Mouse (Mus musculus) bone marrow, adult 2 months (tissue): ENCODE data around the gene Lgmn.

Experiments used
- CTCF ChIP-seq: fragments of 200-500 bp; IDR thresholded peaks from 2 replicates; pipeline ENCODE4 v1.5.1; 2011; ENCODE audit warnings: low read length, control low read depth; ENCODE audit not compliant: control insufficient read depth, insufficient read depth
- POLR2A ChIP-seq: fragments of 200-500 bp; IDR thresholded peaks from 2 replicates; pipeline ENCODE4 v1.6.1; 2011; ENCODE audit warnings: low read depth, mild to moderate bottlenecking, control low read depth, low read length, borderline replicate concordance; ENCODE audit not compliant: control insufficient read depth

DNA sequence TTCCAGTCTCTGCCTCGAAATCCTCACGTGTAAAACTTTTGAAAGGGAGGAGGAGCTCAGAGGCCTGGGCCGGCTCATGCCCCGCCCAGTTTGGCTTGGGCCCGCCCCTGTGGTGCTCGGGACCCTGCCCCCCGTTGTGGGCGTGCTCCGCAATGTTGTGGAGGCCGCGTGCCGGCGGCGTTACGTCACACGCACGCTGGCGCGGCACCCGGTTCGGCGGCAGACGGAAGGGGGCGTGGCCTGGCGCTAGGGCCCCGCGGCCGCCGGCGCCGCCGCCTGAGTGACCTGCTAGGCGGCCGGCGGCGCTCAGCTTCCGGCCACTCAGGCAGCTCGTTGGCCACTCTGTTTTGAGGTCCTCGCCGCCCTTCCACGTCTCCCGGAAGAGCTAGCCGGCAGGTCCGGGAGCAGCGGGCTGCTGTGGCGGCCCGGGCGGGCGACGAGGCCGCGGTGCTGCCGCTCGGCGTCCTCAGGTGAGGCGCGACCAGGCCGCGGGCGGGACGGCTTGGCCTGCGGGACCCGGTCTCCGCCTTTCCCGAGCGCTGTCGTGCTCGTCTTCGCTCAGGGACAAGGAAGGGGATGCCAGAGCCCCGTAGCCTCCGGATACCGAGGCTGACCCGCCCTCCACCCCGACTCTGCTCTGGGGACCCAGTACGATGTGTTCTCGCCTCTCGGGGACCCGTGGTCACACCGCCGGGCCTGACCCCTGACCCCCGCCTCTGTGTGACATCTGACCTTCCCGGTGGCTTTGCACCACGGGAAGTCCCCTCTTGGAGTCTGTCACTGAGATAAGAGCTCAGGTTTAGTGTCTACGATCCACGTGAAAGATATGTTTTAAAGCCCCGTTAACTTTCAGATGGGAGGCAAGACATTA lies 29.5 kb upstream of the Lgmn start, which contains the start of gene Golga5:
- TF ChIP-seq CTCF (no peak), POLR2A (peak; percentile 78; the same call in 1 of the 2 replicates)
